Comparison of ENCODE assay signal across 22 mouse cellular contexts in genomic region chr3:79371506-79372195, GRCm38 (mm10). TPM values are rescaled to one million over a fixed set of nuclear protein-coding genes. Genes with fewer than 3 reads are reported as not detected.
"Had no signal": no experiment of that assay in that cellular context is flagged by ENCODE, and none has a peak within 500 bp of the region (broad histone marks: within the 10 kb centered on the region; RNA-seq: fewer than 3 reads in every experiment).

No protein-coding gene starts in this region.

- H3K4me3 ChIP-seq: intestine, embryonic 15.5 days; layer of hippocampus, adult 2 months; limb, embryonic 12.5 days; liver, embryonic 13.5 days; midbrain, embryonic 10.5 days; neural tube, embryonic 13.5 days had no signal

- H3K4me2 ChIP-seq: intestine, embryonic 15.5 days; limb, embryonic 12.5 days; liver, embryonic 13.5 days; neural tube, embryonic 13.5 days had no signal

- DNase-seq: kidney, adult 18-20 months; kidney, postnatal 10 days; kidney, postnatal 4 days; liver; liver, embryonic 13.5 days; liver, postnatal 0 days; right cerebral cortex, adult 18-20 months; right cerebral cortex, postnatal 25 days; thymus, adult 18-20 months; thymus, postnatal 14 days had no signal

- H3K27ac ChIP-seq: intestine, embryonic 15.5 days; layer of hippocampus, adult 2 months; limb, embryonic 12.5 days; liver, embryonic 13.5 days; midbrain, embryonic 10.5 days; neural tube, embryonic 13.5 days had no signal

- ATAC-seq: intestine, embryonic 15.5 days; liver, postnatal 0 days; midbrain, embryonic 16.5 days had no signal

- H3K36me3 ChIP-seq: intestine, embryonic 15.5 days; limb, embryonic 12.5 days; liver, embryonic 13.5 days; midbrain, embryonic 10.5 days; neural tube, embryonic 13.5 days had no signal

- H3K4me1 ChIP-seq: limb, embryonic 12.5 days; liver, embryonic 13.5 days; neural tube, embryonic 13.5 days had no signal

- H3K9ac ChIP-seq: intestine, embryonic 15.5 days; limb, embryonic 12.5 days; liver, embryonic 13.5 days; liver, postnatal 0 days; neural tube, embryonic 13.5 days had no signal

- H3K9me3 ChIP-seq: intestine, embryonic 15.5 days; limb, embryonic 12.5 days; liver, embryonic 13.5 days; midbrain, embryonic 10.5 days; neural tube, embryonic 13.5 days had no signal

- H3K27me3 ChIP-seq: intestine, embryonic 15.5 days; limb, embryonic 12.5 days; liver, embryonic 13.5 days; neural tube, embryonic 13.5 days had no signal

RNA-seq across cellular contexts. Expression of gene Gm17359, which starts 35.2 kb away (rescaled TPM):
- total RNA-seq: layer of hippocampus, adult 2 months; layer of hippocampus, postnatal 10 days; left cerebral cortex, adult 8-10 months; left cerebral cortex, postnatal 36 days; megakaryocyte, adult 5-6 weeks had no signal
- polyA plus RNA-seq: intestine, embryonic 15.5 days; kidney, embryonic 14.5 days; limb, embryonic 12.5 days; liver, embryonic 13.5 days; midbrain, embryonic 16.5 days; neural tube, embryonic 13.5 days; stomach, embryonic 14.5 days had no signal
